Mouse (Mus musculus): ENCODE data around the gene Tfdp1. TPM values are rescaled to one million over a fixed set of nuclear protein-coding genes. Genes with fewer than 3 reads are reported as not detected.

Tfdp1 gene
- polyA plus RNA-seq, 1 experiment: 124 TPM

- TF ChIP-seq CEBPB (IDR thresholded peaks at IDR 0.05; ENCODE audit: low read depth): no peak
- TF ChIP-seq MAX (IDR thresholded peaks at IDR 0.05): no peak
- no peak overlapping the region for H3K4me3 ChIP-seq (ENCODE audit: insufficient read depth, poor library complexity, severe bottlenecking)
- H3ac ChIP-seq (ENCODE audit: control insufficient read depth, insufficient read length, low read depth): no peak overlapping the region
Measured at GRCm38 (mm10) chr8:13388744-13389143, 50.2 kb downstream of the Tfdp1 start.

GRCm38 (mm10) chr8:13393869-13394268, 55.3 kb downstream of the Tfdp1 start:
- peaks cover 3% of the 10 kb centered on the region for H3K27me3 ChIP-seq (ENCODE audit: control insufficient read depth, insufficient read depth, insufficient read length)
- H3K79me3 ChIP-seq (ENCODE audit: low read depth): no peaks in the 10 kb centered on the region
- no peak overlapping the region for H3K4me3 ChIP-seq (ENCODE audit: insufficient read depth, poor library complexity, severe bottlenecking)
- H3K36me3 ChIP-seq (ENCODE audit: control insufficient read depth, insufficient read depth): no peaks in the 10 kb centered on the region
- H3K79me2 ChIP-seq (ENCODE audit: control insufficient read depth, insufficient read depth): no peaks in the 10 kb centered on the region
- H3ac ChIP-seq (ENCODE audit: control insufficient read depth, insufficient read length, low read depth): no peak overlapping the region
- no peak for TF ChIP-seq USF1 (IDR thresholded peaks at IDR 0.05; ENCODE audit: low read depth)
- TF ChIP-seq MAX (IDR thresholded peaks at IDR 0.05): no peak
- TF ChIP-seq CTCF (IDR thresholded peaks at IDR 0.05; ENCODE audit: control insufficient read depth, insufficient read depth, insufficient read length): no peak
- no peak for TF ChIP-seq FOSL1 (IDR thresholded peaks at IDR 0.05; ENCODE audit: insufficient read depth, low read length, poor library complexity, severe bottlenecking)
- no peak for TF ChIP-seq MYOD1 (IDR thresholded peaks at IDR 0.05; ENCODE audit: control insufficient read depth, insufficient read length, low read depth)
- no peak for TF ChIP-seq MYOG (IDR thresholded peaks at IDR 0.05; ENCODE audit: control insufficient read depth, extremely low read depth, insufficient read length)
- TF ChIP-seq CEBPB (IDR thresholded peaks at IDR 0.05; ENCODE audit: low read depth): no peak

More at GRCm38 (mm10) chr8:13388744-13389143, 50.2 kb downstream of the Tfdp1 start:
- Histone ChIP-seq H3K27me3 (ENCODE audit: control insufficient read depth, insufficient read depth, insufficient read length) (no peaks in the 10 kb centered on the region), H3K79me3 (ENCODE audit: low read depth) (no peaks in the 10 kb centered on the region), H3K36me3 (ENCODE audit: control insufficient read depth, insufficient read depth) (no peaks in the 10 kb centered on the region), H3K79me2 (ENCODE audit: control insufficient read depth, insufficient read depth) (no peaks in the 10 kb centered on the region)

- no peak within 1 kb of the TSS for H3K4me3 ChIP-seq (ENCODE audit: insufficient read depth, poor library complexity, severe bottlenecking)
- TF ChIP-seq CEBPB (IDR thresholded peaks at IDR 0.05; ENCODE audit: low read depth) (no peak), MYOD1 (IDR thresholded peaks at IDR 0.05; ENCODE audit: control insufficient read depth, insufficient read length, low read depth) (no peak), FOSL1 (IDR thresholded peaks at IDR 0.05; ENCODE audit: insufficient read depth, low read length, poor library complexity, severe bottlenecking) (no peak), CTCF (IDR thresholded peaks at IDR 0.05; ENCODE audit: control insufficient read depth, insufficient read depth, insufficient read length) (no peak), MYOG (IDR thresholded peaks at IDR 0.05; ENCODE audit: control insufficient read depth, extremely low read depth, insufficient read length) (no peak), USF1 (IDR thresholded peaks at IDR 0.05; ENCODE audit: low read depth) (no peak), MAX (IDR thresholded peaks at IDR 0.05) (no peak)
Measured at GRCm38 (mm10) chr8:13396725-13397124, 58.2 kb downstream of the Tfdp1 start, which contains the start of gene Atp4b. Gene Atp4b, minus strand, starts transcription at chr8:13396825.

GRCm38 (mm10) chr8:13403517-13403916, 65.0 kb downstream of the Tfdp1 start:
- TF ChIP-seq MAX (IDR thresholded peaks at IDR 0.05) (no peak), CTCF (IDR thresholded peaks at IDR 0.05; ENCODE audit: control insufficient read depth, insufficient read depth, insufficient read length) (no peak), MYOG (IDR thresholded peaks at IDR 0.05; ENCODE audit: control insufficient read depth, extremely low read depth, insufficient read length) (no peak), USF1 (IDR thresholded peaks at IDR 0.05; ENCODE audit: low read depth) (no peak), FOSL1 (IDR thresholded peaks at IDR 0.05; ENCODE audit: insufficient read depth, low read length, poor library complexity, severe bottlenecking) (no peak), CEBPB (IDR thresholded peaks at IDR 0.05; ENCODE audit: low read depth) (no peak), MYOD1 (IDR thresholded peaks at IDR 0.05; ENCODE audit: control insufficient read depth, insufficient read length, low read depth) (no peak)

More at GRCm38 (mm10) chr8:13396725-13397124, 58.2 kb downstream of the Tfdp1 start, which contains the start of gene Atp4b:
- Histone ChIP-seq H3ac (ENCODE audit: control insufficient read depth, insufficient read length, low read depth) (no peak within 1 kb of the TSS), H3K79me3 (ENCODE audit: low read depth) (no peaks in the 10 kb centered on the region), H3K79me2 (ENCODE audit: control insufficient read depth, insufficient read depth) (no peaks in the 10 kb centered on the region), H3K27me3 (ENCODE audit: control insufficient read depth, insufficient read depth, insufficient read length) (peaks cover 3% of the 10 kb centered on the region), H3K36me3 (ENCODE audit: control insufficient read depth, insufficient read depth) (no peaks in the 10 kb centered on the region)

GRCm38 (mm10) chr8:13404666-13405131, 66.1 kb downstream of the Tfdp1 start, which contains the start of gene Grk1:
Gene Grk1, plus strand, starts transcription at chr8:13405081.
- no peak within 1 kb of the TSS for H3K4me3 ChIP-seq (ENCODE audit: insufficient read depth, poor library complexity, severe bottlenecking)
- H3K79me2 ChIP-seq (ENCODE audit: control insufficient read depth, insufficient read depth): no peaks in the 10 kb centered on the region
- H3K36me3 ChIP-seq (ENCODE audit: control insufficient read depth, insufficient read depth): no peaks in the 10 kb centered on the region
- H3ac ChIP-seq (ENCODE audit: control insufficient read depth, insufficient read length, low read depth): no peak within 1 kb of the TSS
- peaks cover 49% of the 10 kb centered on the region for H3K27me3 ChIP-seq (ENCODE audit: control insufficient read depth, insufficient read depth, insufficient read length)
- H3K79me3 ChIP-seq (ENCODE audit: low read depth): no peaks in the 10 kb centered on the region
- TF ChIP-seq CTCF (IDR thresholded peaks at IDR 0.05; ENCODE audit: control insufficient read depth, insufficient read depth, insufficient read length): no peak
- no peak for TF ChIP-seq MAX (IDR thresholded peaks at IDR 0.05)
- TF ChIP-seq FOSL1 (IDR thresholded peaks at IDR 0.05; ENCODE audit: insufficient read depth, low read length, poor library complexity, severe bottlenecking): no peak
- no peak for TF ChIP-seq MYOG (IDR thresholded peaks at IDR 0.05; ENCODE audit: control insufficient read depth, extremely low read depth, insufficient read length)
- TF ChIP-seq MYOD1 (IDR thresholded peaks at IDR 0.05; ENCODE audit: control insufficient read depth, insufficient read length, low read depth): no peak
- no peak for TF ChIP-seq CEBPB (IDR thresholded peaks at IDR 0.05; ENCODE audit: low read depth)
- no peak for TF ChIP-seq USF1 (IDR thresholded peaks at IDR 0.05; ENCODE audit: low read depth)

More at GRCm38 (mm10) chr8:13403517-13403916, 65.0 kb downstream of the Tfdp1 start:
- Histone ChIP-seq H3K27me3 (ENCODE audit: control insufficient read depth, insufficient read depth, insufficient read length) (peaks cover 37% of the 10 kb centered on the region), H3K36me3 (ENCODE audit: control insufficient read depth, insufficient read depth) (no peaks in the 10 kb centered on the region), H3K79me3 (ENCODE audit: low read depth) (no peaks in the 10 kb centered on the region), H3K79me2 (ENCODE audit: control insufficient read depth, insufficient read depth) (no peaks in the 10 kb centered on the region), H3K4me3 (ENCODE audit: insufficient read depth, poor library complexity, severe bottlenecking) (no peak overlapping the region), H3ac (ENCODE audit: control insufficient read depth, insufficient read length, low read depth) (no peak overlapping the region)

- Histone ChIP-seq H3K36me3 (ENCODE audit: control insufficient read depth, insufficient read depth) (no peaks in the 10 kb centered on the region), H3K4me3 (ENCODE audit: insufficient read depth, poor library complexity, severe bottlenecking) (no peak overlapping the region), H3ac (ENCODE audit: control insufficient read depth, insufficient read length, low read depth) (no peak overlapping the region), H3K79me3 (ENCODE audit: low read depth) (no peaks in the 10 kb centered on the region), H3K79me2 (ENCODE audit: control insufficient read depth, insufficient read depth) (no peaks in the 10 kb centered on the region), H3K27me3 (ENCODE audit: control insufficient read depth, insufficient read depth, insufficient read length) (peaks cover 57% of the 10 kb centered on the region)
- TF ChIP-seq CEBPB (IDR thresholded peaks at IDR 0.05; ENCODE audit: low read depth): no peak
- no peak for TF ChIP-seq MYOD1 (IDR thresholded peaks at IDR 0.05; ENCODE audit: control insufficient read depth, insufficient read length, low read depth)
- no peak for TF ChIP-seq FOSL1 (IDR thresholded peaks at IDR 0.05; ENCODE audit: insufficient read depth, low read length, poor library complexity, severe bottlenecking)
- no peak for TF ChIP-seq USF1 (IDR thresholded peaks at IDR 0.05; ENCODE audit: low read depth)
- TF ChIP-seq MAX (IDR thresholded peaks at IDR 0.05): no peak
- no peak for TF ChIP-seq CTCF (IDR thresholded peaks at IDR 0.05; ENCODE audit: control insufficient read depth, insufficient read depth, insufficient read length)
- no peak for TF ChIP-seq MYOG (IDR thresholded peaks at IDR 0.05; ENCODE audit: control insufficient read depth, extremely low read depth, insufficient read length)
Measured at GRCm38 (mm10) chr8:13406011-13406410, 67.5 kb downstream of the Tfdp1 start.
